Mouse (Mus musculus): Measurements from ENCODE around the gene Pdlim5. TPM values are rescaled to one million over a fixed set of nuclear protein-coding genes. Genes with fewer than 3 reads are reported as not detected.
"Not testable (repeated sequence)": the region's sequence is repeated elsewhere in the genome, so short reads cannot be mapped to it uniquely, and the experiment has no call there.

Pdlim5 gene
- polyA plus RNA-seq, 1 experiment: 19.9 TPM

DNA sequence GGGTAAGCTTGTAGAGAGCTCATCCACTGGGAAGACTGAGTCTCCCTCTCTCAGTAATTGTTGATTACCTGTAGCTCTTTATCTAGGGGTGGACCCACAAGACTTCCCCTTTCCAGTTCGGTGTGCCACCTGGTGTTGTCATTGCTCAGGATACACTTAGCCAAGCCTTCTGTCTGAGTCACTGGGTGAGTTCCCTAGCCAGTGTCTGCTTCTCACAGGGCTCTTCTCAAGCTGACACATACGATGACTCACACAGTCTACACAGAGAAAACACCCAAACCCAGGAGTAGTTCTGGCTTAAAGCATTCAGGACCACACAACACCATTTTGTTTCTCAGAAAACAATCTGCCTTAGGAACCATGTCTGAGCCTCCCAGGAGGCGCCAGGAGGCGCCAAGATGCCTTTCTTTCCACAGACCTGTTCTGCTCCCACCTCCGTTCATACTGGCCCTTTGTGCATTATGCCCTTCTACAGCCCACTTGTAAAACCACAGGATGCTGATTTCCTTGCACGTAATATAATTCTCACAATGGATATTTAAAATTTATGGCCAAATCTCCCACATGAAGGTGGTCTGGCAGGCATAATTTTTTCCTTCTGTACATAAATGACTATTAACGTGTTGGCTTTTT, 172.9 kb downstream of the Pdlim5 start:
- H3K4me3 ChIP-seq (ENCODE audit: insufficient read depth, low read length): no peak overlapping the region
- TF ChIP-seq POLR2A (IDR thresholded peaks at IDR 0.05; ENCODE audit: extremely low read depth, insufficient read depth, low read length) (no peak), CTCF (IDR thresholded peaks at IDR 0.05; ENCODE audit: extremely low read depth, insufficient read depth, low read length) (no peak)

DNA sequence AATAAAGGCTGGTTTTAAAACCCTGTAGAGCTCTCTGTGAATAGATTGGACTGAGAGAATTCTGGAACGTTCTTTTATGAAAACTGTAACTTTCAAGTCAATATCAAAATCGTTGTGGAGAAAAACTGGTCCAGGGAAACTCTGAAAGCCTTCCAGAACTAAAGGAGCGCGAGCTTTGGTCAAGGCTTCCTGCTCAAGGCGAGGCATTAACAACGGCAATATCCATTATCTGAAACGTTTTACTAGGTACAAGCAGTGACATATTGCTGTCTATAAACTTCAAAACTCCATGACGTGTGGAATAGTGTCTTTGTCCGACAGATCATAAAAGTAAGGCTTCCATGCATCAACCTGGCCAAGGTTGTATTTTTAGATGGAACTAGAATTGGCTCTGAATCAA, 175.6 kb downstream of the Pdlim5 start:
- no peak for TF ChIP-seq CTCF (IDR thresholded peaks at IDR 0.05; ENCODE audit: extremely low read depth, insufficient read depth, low read length)
- no peak for TF ChIP-seq POLR2A (IDR thresholded peaks at IDR 0.05; ENCODE audit: extremely low read depth, insufficient read depth, low read length)
- Histone ChIP-seq H3K4me3 (ENCODE audit: insufficient read depth, low read length) (no peak overlapping the region), H3K27ac (ENCODE audit: insufficient read depth, low read length) (no peak overlapping the region), H3K4me1 (ENCODE audit: control insufficient read depth, insufficient read depth, low read length) (no peaks in the 10 kb centered on the region)

More for the DNA sequence above, 172.9 kb downstream of the Pdlim5 start:
- H3K4me1 ChIP-seq (ENCODE audit: control insufficient read depth, insufficient read depth, low read length): no peaks in the 10 kb centered on the region
- H3K27ac ChIP-seq (ENCODE audit: insufficient read depth, low read length): no peak overlapping the region

DNA sequence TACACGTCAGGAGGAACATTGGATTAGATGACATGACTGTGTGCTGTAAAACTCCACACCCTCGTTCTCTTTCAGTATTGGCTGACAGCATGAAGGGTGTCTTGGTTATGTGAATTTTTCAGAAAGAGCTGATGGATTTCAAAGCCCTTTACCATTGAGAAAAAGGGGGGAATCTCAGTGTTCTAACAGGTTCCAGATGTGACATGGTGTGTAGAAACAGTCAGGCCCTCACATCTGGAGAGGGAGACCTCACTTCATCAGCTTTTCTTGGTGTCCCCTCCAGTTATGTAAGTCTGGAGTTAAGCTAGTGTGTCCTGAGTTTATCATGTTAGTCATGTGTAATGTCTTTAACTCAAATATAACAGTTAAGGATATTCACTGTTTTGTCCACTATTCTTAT, 182.7 kb downstream of the Pdlim5 start:
- Histone ChIP-seq H3K4me1 (ENCODE audit: control insufficient read depth, insufficient read depth, low read length) (no peaks in the 10 kb centered on the region), H3K27ac (ENCODE audit: insufficient read depth, low read length) (no peak overlapping the region), H3K4me3 (ENCODE audit: insufficient read depth, low read length) (no peak overlapping the region)
- TF ChIP-seq CTCF (IDR thresholded peaks at IDR 0.05; ENCODE audit: extremely low read depth, insufficient read depth, low read length) (no peak), POLR2A (IDR thresholded peaks at IDR 0.05; ENCODE audit: extremely low read depth, insufficient read depth, low read length) (no peak)

DNA sequence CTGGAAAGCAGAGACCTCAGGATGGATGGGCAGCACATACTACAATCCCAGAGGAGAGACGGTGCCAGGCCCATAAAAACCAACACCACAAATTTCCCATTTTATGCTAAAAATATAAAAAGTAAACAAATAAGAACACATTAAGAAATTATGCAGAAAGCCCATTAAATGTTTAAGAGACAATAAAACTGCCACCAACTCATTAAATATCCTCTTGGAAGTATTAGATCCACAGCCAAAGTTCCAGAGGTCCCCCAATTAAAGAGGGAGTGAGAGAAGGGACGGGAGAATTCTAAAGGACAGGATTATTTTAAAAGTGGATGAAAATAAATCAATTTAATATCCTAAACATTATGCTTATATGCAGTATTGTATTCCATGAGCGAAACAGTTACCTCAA, 183.3 kb downstream of the Pdlim5 start:
- Histone ChIP-seq H3K4me3 (ENCODE audit: insufficient read depth, low read length) (no peak overlapping the region), H3K4me1 (ENCODE audit: control insufficient read depth, insufficient read depth, low read length) (no peaks in the 10 kb centered on the region), H3K27ac (ENCODE audit: insufficient read depth, low read length) (no peak overlapping the region)
- no peak for TF ChIP-seq POLR2A (IDR thresholded peaks at IDR 0.05; ENCODE audit: extremely low read depth, insufficient read depth, low read length)
- no peak for TF ChIP-seq CTCF (IDR thresholded peaks at IDR 0.05; ENCODE audit: extremely low read depth, insufficient read depth, low read length)

DNA sequence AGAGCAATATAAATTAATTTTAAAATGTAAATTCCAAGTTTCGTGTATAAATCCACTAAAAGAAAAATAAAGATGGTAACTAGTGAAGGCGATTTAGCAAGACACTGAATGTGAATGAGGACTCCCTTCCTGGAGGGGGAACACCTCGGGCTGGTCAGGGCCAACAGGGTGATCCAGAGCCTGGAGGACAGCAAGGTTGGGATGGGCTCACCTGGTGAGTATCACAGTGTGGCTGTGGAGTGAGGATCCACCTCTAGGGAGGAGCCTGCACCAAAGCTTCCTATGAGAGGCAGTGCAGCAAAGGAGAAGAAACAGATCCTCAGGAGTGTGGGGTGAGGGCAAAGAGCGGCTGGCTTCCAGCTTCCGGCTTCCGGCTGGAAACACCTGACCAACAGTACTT, 185.5 kb downstream of the Pdlim5 start:
- TF ChIP-seq CTCF (IDR thresholded peaks at IDR 0.05; ENCODE audit: extremely low read depth, insufficient read depth, low read length) (no peak), POLR2A (IDR thresholded peaks at IDR 0.05; ENCODE audit: extremely low read depth, insufficient read depth, low read length) (no peak)
- no peaks in the 10 kb centered on the region for H3K4me1 ChIP-seq (ENCODE audit: control insufficient read depth, insufficient read depth, low read length)
- H3K4me3 ChIP-seq (ENCODE audit: insufficient read depth, low read length): no peak overlapping the region
- no peak overlapping the region for H3K27ac ChIP-seq (ENCODE audit: insufficient read depth, low read length)

DNA sequence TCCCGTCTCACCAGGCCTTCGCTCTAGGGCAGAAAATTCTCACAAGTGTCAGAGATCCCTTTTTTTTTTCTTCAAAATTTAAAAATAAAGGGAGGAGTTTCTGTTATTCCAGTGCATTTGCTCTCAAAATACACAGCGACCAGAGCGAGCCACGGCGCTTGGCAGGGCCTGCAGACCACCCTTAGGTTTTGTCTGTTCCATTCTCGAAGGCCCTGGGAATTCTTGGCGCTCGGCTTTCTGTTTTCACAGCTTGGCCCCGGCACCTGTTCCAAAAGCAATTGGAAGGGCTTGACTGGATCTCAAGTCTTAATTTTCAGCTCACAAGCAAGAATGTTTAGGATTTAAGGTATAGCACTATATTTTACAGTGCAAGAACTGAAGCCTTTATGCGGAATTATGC, 186.4 kb downstream of the Pdlim5 start:
- Histone ChIP-seq H3K4me3 (ENCODE audit: insufficient read depth, low read length) (no peak overlapping the region), H3K4me1 (ENCODE audit: control insufficient read depth, insufficient read depth, low read length) (no peaks in the 10 kb centered on the region), H3K27ac (ENCODE audit: insufficient read depth, low read length) (no peak overlapping the region)
- TF ChIP-seq POLR2A (IDR thresholded peaks at IDR 0.05; ENCODE audit: extremely low read depth, insufficient read depth, low read length): no peak
- no peak for TF ChIP-seq CTCF (IDR thresholded peaks at IDR 0.05; ENCODE audit: extremely low read depth, insufficient read depth, low read length)

DNA sequence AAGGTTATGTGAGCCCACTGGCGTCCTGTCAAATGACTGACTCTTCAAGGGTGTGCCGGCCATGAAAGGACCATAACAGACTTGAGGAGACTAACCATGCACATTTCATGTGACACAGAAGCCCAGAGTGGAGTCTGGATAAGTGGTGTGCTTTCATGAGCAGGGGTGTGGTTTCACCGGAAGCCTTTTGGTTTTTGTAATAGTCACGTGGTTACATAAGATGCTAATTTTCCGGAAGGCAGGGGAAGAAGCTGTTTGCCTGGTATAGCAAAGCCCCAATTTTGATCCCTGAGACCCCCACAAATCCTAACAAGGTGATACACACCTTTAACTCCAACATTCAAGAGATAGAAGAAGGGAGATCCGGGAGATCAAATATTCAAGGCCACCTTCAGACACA, 188.0 kb downstream of the Pdlim5 start:
- Histone ChIP-seq H3K4me3 (ENCODE audit: insufficient read depth, low read length) (no peak overlapping the region), H3K27ac (ENCODE audit: insufficient read depth, low read length) (no peak overlapping the region), H3K4me1 (ENCODE audit: control insufficient read depth, insufficient read depth, low read length) (no peaks in the 10 kb centered on the region)
- TF ChIP-seq CTCF (IDR thresholded peaks at IDR 0.05; ENCODE audit: extremely low read depth, insufficient read depth, low read length) (no peak), POLR2A (IDR thresholded peaks at IDR 0.05; ENCODE audit: extremely low read depth, insufficient read depth, low read length) (no peak)

DNA sequence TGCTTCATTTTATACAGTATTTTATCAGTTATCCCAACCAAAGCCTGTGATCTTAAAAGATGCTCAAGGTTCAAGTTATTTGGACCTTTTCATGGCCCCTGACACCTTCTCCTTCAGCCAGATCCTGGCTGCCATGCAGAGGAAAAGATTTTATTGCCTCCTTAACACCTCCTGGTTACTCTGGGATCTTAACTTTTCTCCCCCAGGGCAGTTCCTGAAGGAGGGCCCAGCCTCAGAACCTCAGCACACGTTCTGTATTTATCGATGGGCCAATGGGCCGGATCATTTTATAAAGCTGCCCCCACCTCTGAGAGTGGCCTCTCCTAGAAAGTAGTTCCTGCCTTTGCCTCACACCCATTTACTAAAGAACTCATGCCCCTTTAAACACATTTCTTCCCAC, 189.2 kb downstream of the Pdlim5 start:
- no peak for TF ChIP-seq POLR2A (IDR thresholded peaks at IDR 0.05; ENCODE audit: extremely low read depth, insufficient read depth, low read length)
- no peak for TF ChIP-seq CTCF (IDR thresholded peaks at IDR 0.05; ENCODE audit: extremely low read depth, insufficient read depth, low read length)
- Histone ChIP-seq H3K4me1 (ENCODE audit: control insufficient read depth, insufficient read depth, low read length) (no peaks in the 10 kb centered on the region), H3K27ac (ENCODE audit: insufficient read depth, low read length) (no peak overlapping the region)

DNA sequence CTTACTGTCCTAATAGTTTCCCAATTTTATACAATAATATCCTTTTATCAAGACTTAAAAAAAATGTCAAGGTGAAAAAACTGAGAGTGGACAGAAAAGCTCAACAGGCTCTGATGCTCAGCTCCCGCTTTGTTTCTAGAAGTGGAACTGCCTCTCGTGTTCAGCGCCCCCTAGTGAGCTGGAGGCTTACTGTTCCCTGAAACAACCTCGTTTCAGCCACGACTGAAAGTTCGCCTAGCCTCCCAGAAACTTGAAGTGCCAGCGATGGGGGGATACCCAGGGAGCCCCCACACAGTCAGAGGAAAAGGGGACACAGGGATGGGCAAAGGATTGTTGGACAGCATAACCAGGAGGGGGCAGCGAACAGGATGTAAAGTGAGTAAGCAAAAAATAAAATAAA, 199.4 kb downstream of the Pdlim5 start:
- Histone ChIP-seq H3K27ac (ENCODE audit: insufficient read depth, low read length) (no peak overlapping the region), H3K4me1 (ENCODE audit: control insufficient read depth, insufficient read depth, low read length) (no peaks in the 10 kb centered on the region), H3K4me3 (ENCODE audit: insufficient read depth, low read length) (no peak overlapping the region)
- TF ChIP-seq POLR2A (IDR thresholded peaks at IDR 0.05; ENCODE audit: extremely low read depth, insufficient read depth, low read length) (no peak), CTCF (IDR thresholded peaks at IDR 0.05; ENCODE audit: extremely low read depth, insufficient read depth, low read length) (no peak)

More for the DNA sequence above, 189.2 kb downstream of the Pdlim5 start:
- H3K4me3 ChIP-seq (ENCODE audit: insufficient read depth, low read length): no peak overlapping the region

DNA sequence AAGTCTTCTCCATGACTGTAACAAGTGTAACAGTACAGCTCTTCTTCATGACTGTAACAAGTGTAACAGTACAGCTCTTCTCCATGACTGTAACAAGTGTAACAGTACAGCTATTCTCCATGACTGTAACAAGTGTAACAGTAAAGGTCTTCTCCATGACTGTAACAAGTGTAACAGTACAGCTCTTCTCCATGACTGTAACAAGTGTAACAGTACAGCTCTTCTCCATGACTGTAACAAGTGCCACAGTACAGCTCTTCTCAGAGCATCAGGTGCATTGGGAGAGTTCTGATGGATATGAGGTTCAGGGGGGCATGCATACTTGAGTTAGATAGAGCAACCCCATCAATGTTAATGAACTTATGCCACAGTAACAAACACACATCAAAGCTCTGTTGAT, 203.9 kb downstream of the Pdlim5 start:
- not testable (repeated sequence) for H3K4me3 ChIP-seq (ENCODE audit: insufficient read depth, low read length); H3K27ac ChIP-seq (ENCODE audit: insufficient read depth, low read length); H3K4me1 ChIP-seq (ENCODE audit: control insufficient read depth, insufficient read depth, low read length)

Other genes starting within 250 kb of the Pdlim5 start
- gene Bmpr1b, start 226.3 kb downstream of the Pdlim5 start, polyA plus RNA-seq (2012; rRNA removed): 9.8 and 10.0 TPM in 2 replicates
- 2.5 and 3.0 TPM in 2 replicates for gene Gbp5, start 98.3 kb upstream of the Pdlim5 start, polyA plus RNA-seq (2012; rRNA removed)
- 2.2 and 2.9 TPM in 2 replicates for gene Gbp7, start 134.6 kb upstream of the Pdlim5 start, polyA plus RNA-seq (2012; rRNA removed)
- gene Gbp3, start 164.3 kb upstream of the Pdlim5 start, polyA plus RNA-seq (2012; rRNA removed): 9.1 and 10.0 TPM in 2 replicates
- gene Gbp2b, start 199.2 kb upstream of the Pdlim5 start, polyA plus RNA-seq (2012; rRNA removed): not detected in 2 replicates
- 3.0 and 3.9 TPM in 2 replicates for gene Gbp2, start 224.9 kb upstream of the Pdlim5 start, polyA plus RNA-seq (2012; rRNA removed)

Measured in cortical plate, adult 2 months (tissue).